Mouse (Mus musculus): Measurements from ENCODE around the gene Rnf220. TPM values are rescaled to one million over a fixed set of nuclear protein-coding genes. Genes with fewer than 3 reads are reported as not detected.

Rnf220 gene
- total RNA-seq, 2 experiments from 2014 or later, result 32.6 to 36.1 TPM

GRCm38 (mm10) chr4:117341282-117341681 is 155.6 kb downstream of the Rnf220 start:
- no peak for DNase-seq

- DNase-seq, result no peak
Measured at GRCm38 (mm10) chr4:117339796-117340195, 157.1 kb downstream of the Rnf220 start.

- DNase-seq, result no peak
Measured at GRCm38 (mm10) chr4:117330836-117331475, 165.9 kb downstream of the Rnf220 start.

GRCm38 (mm10) chr4:117330132-117330531 is 166.7 kb downstream of the Rnf220 start:
- no peak for DNase-seq

GRCm38 (mm10) chr4:117326915-117327314 is 169.9 kb downstream of the Rnf220 start:
- DNase-seq, result no peak

- DNase-seq, result no peak
Measured at GRCm38 (mm10) chr4:117325076-117325475, 171.8 kb downstream of the Rnf220 start.

GRCm38 (mm10) chr4:117323515-117324344 is 173.1 kb downstream of the Rnf220 start:
- peak in 1 of 2 experiments; percentile 59 for DNase-seq

GRCm38 (mm10) chr4:117321011-117321410 is 175.8 kb downstream of the Rnf220 start:
- DNase-seq, result no peak

GRCm38 (mm10) chr4:117318508-117318907 is 178.3 kb downstream of the Rnf220 start:
- DNase-seq, result no peak

GRCm38 (mm10) chr4:117317701-117318190 is 179.1 kb downstream of the Rnf220 start:
- DNase-seq, result no peak

- no peak for DNase-seq
Measured at GRCm38 (mm10) chr4:117316800-117317199, 180.1 kb downstream of the Rnf220 start.

- DNase-seq, result no peak
Measured at GRCm38 (mm10) chr4:117314849-117315500, 181.9 kb downstream of the Rnf220 start.

- DNase-seq, result peak in 1 of 2 experiments; percentile 29
Measured at GRCm38 (mm10) chr4:117313085-117313424, 183.8 kb downstream of the Rnf220 start.

GRCm38 (mm10) chr4:117312416-117313084 is 184.3 kb downstream of the Rnf220 start:
- DNase-seq, result no peak

- DNase-seq, result no peak
Measured at GRCm38 (mm10) chr4:117311891-117312290, 185.0 kb downstream of the Rnf220 start.

- DNase-seq, result no peak
Measured at GRCm38 (mm10) chr4:117309427-117309826, 187.4 kb downstream of the Rnf220 start.

GRCm38 (mm10) chr4:117307270-117307669 is 189.6 kb downstream of the Rnf220 start:
- DNase-seq, result no peak

- DNase-seq, result no peak
Measured at GRCm38 (mm10) chr4:117305461-117305860, 191.4 kb downstream of the Rnf220 start.

- no peak for DNase-seq
Measured at GRCm38 (mm10) chr4:117304239-117305025, 192.4 kb downstream of the Rnf220 start.

GRCm38 (mm10) chr4:117303581-117304238 is 193.1 kb downstream of the Rnf220 start:
- no peak for DNase-seq

Measured in heart, adult 18-20 months (tissue).